Mouse (Mus musculus): ENCODE data around the gene Kcng1. TPM values are rescaled to one million over a fixed set of nuclear protein-coding genes. Genes with fewer than 3 reads are reported as not detected.
A peak's percentile ranks its signal among the peaks of the same experiment; 100 is the strongest.

Gene Kcng1
- polyA plus RNA-seq (2015; fragmentation: Nextera tagmentation; extraction: Ambion mirVana) = 6.6 and 8.4 TPM in 2 replicates

GRCm38 (mm10) chr2:168281582-168281981 lies at the start of gene Kcng1:
TSS of gene Kcng1 (minus strand) at chr2:168281736.
- Histone ChIP-seq H3K27ac (no peak within 1 kb of the TSS), H3K4me1 (replicated peaks) (peaks cover 11% of the 10 kb centered on the region), H3K36me3 (no peaks in the 10 kb centered on the region), H3K4me3 (replicated peaks) (peak within 1 kb of the TSS; percentile 59), H3K9me3 (no peaks in the 10 kb centered on the region), H3K27me3 (replicated peaks) (peaks cover 45% of the 10 kb centered on the region), H3K4me2 (replicated peaks) (peak within 1 kb of the TSS; percentile 98), H3K9ac (peak within 1 kb of the TSS; percentile 50)
- no peak; the same call in 1 of the 2 replicates for ATAC-seq
- 22% methylated on average over 12 of the region's 12 CpGs for WGBS

GRCm38 (mm10) chr2:168330421-168331070 lies 49.0 kb upstream of the Kcng1 start:
- Histone ChIP-seq H3K27me3 (replicated peaks) (no peaks in the 10 kb centered on the region), H3K9me3 (no peaks in the 10 kb centered on the region), H3K4me1 (replicated peaks) (peaks cover 25% of the 10 kb centered on the region), H3K4me3 (replicated peaks) (no peak overlapping the region), H3K36me3 (no peaks in the 10 kb centered on the region), H3K4me2 (replicated peaks) (no peak overlapping the region), H3K27ac (no peak overlapping the region), H3K9ac (no peak overlapping the region)
- WGBS = 60% methylated on average over 11 of the region's 11 CpGs
- ATAC-seq = no peak

- 0 out of 2 replicates have a peak, but pooled peaks cover 18% of the 10 kb centered on the region for H3K4me1 ChIP-seq (replicated peaks)
- no peak for ATAC-seq
- peak overlapping the region; percentile 76 for H3K27ac ChIP-seq
- 48% methylated on average over 10 of the region's 10 CpGs for WGBS
- H3K4me3 ChIP-seq (replicated peaks) = no peak overlapping the region
- no peak overlapping the region for H3K9ac ChIP-seq
- H3K4me2 ChIP-seq (replicated peaks) = no peak overlapping the region
- no peaks in the 10 kb centered on the region for H3K36me3 ChIP-seq
- no peaks in the 10 kb centered on the region for H3K9me3 ChIP-seq
- H3K27me3 ChIP-seq (replicated peaks) = no peaks in the 10 kb centered on the region
Measured at GRCm38 (mm10) chr2:168321716-168322374, 40.3 kb upstream of the Kcng1 start.

- Histone ChIP-seq H3K36me3 (no peaks in the 10 kb centered on the region), H3K4me1 (replicated peaks) (0 out of 2 replicates have a peak, but pooled peaks cover 18% of the 10 kb centered on the region), H3K9ac (no peak overlapping the region), H3K27me3 (replicated peaks) (no peaks in the 10 kb centered on the region), H3K9me3 (no peaks in the 10 kb centered on the region), H3K27ac (peak overlapping the region; percentile 76), H3K4me3 (replicated peaks) (no peak overlapping the region), H3K4me2 (replicated peaks) (no peak overlapping the region; the same call in 1 of the 2 replicates)
- 30% methylated on average over 17 of the region's 17 CpGs for WGBS
- peak; percentile 56 for ATAC-seq
Measured at GRCm38 (mm10) chr2:168320388-168321182, 39.0 kb upstream of the Kcng1 start.

GRCm38 (mm10) chr2:168314646-168315446 lies 33.3 kb upstream of the Kcng1 start:
- ATAC-seq = peak; percentile 47; the same call in 1 of the 2 replicates
- 25% methylated on average over 16 of the region's 16 CpGs for WGBS
- 0 out of 2 replicates have a peak overlapping the region, but pooled peaks have one; percentile 17 for H3K27ac ChIP-seq

GRCm38 (mm10) chr2:168312504-168312903 lies 31.0 kb upstream of the Kcng1 start:
- Histone ChIP-seq H3K4me2 (replicated peaks) (no peak overlapping the region), H3K4me3 (replicated peaks) (no peak overlapping the region), H3K9ac (no peak overlapping the region), H3K36me3 (no peaks in the 10 kb centered on the region), H3K27me3 (replicated peaks) (no peaks in the 10 kb centered on the region), H3K4me1 (replicated peaks) (peaks cover 3% of the 10 kb centered on the region), H3K27ac (no peak overlapping the region), H3K9me3 (no peaks in the 10 kb centered on the region)
- ATAC-seq = no peak
- 39% methylated on average over 4 of the region's 4 CpGs for WGBS

More at GRCm38 (mm10) chr2:168314646-168315446, 33.3 kb upstream of the Kcng1 start:
- Histone ChIP-seq H3K4me3 (replicated peaks) (no peak overlapping the region), H3K9ac (no peak overlapping the region), H3K4me2 (replicated peaks) (no peak overlapping the region), H3K27me3 (replicated peaks) (no peaks in the 10 kb centered on the region), H3K36me3 (no peaks in the 10 kb centered on the region), H3K4me1 (replicated peaks) (peaks cover 6% of the 10 kb centered on the region), H3K9me3 (no peaks in the 10 kb centered on the region)

GRCm38 (mm10) chr2:168311006-168311405 lies 29.5 kb upstream of the Kcng1 start:
- Histone ChIP-seq H3K27me3 (replicated peaks) (no peaks in the 10 kb centered on the region), H3K9ac (no peak overlapping the region), H3K27ac (no peak overlapping the region), H3K4me1 (replicated peaks) (peaks cover 3% of the 10 kb centered on the region), H3K36me3 (no peaks in the 10 kb centered on the region), H3K4me2 (replicated peaks) (no peak overlapping the region), H3K9me3 (no peaks in the 10 kb centered on the region), H3K4me3 (replicated peaks) (no peak overlapping the region)
- no peak for ATAC-seq
- 92% methylated on average over 16 of the region's 16 CpGs for WGBS

- H3K27ac ChIP-seq = no peak overlapping the region
- 40% methylated on average over 7 of the region's 7 CpGs for WGBS
- H3K4me1 ChIP-seq (replicated peaks) = no peaks in the 10 kb centered on the region
- H3K9me3 ChIP-seq = no peaks in the 10 kb centered on the region
- H3K36me3 ChIP-seq = no peaks in the 10 kb centered on the region
- H3K4me3 ChIP-seq (replicated peaks) = no peak overlapping the region
- H3K4me2 ChIP-seq (replicated peaks) = no peak overlapping the region
- no peaks in the 10 kb centered on the region for H3K27me3 ChIP-seq (replicated peaks)
- no peak for ATAC-seq
- no peak overlapping the region for H3K9ac ChIP-seq
Measured at GRCm38 (mm10) chr2:168308916-168309315, 27.4 kb upstream of the Kcng1 start.

- H3K4me1 ChIP-seq (replicated peaks) = no peaks in the 10 kb centered on the region
- no peak for ATAC-seq
- 84% methylated on average over 8 of the region's 8 CpGs for WGBS
Measured at GRCm38 (mm10) chr2:168299650-168300049, 18.1 kb upstream of the Kcng1 start.

GRCm38 (mm10) chr2:168296530-168296929 lies 15.0 kb upstream of the Kcng1 start:
- no peaks in the 10 kb centered on the region for H3K36me3 ChIP-seq
- H3K4me3 ChIP-seq (replicated peaks) = no peak overlapping the region
- no peak overlapping the region for H3K9ac ChIP-seq
- no peak for ATAC-seq
- H3K27me3 ChIP-seq (replicated peaks) = no peaks in the 10 kb centered on the region
- 84% methylated on average over 10 of the region's 10 CpGs for whole genome bisulfite sequencing
- peaks cover 8% of the 10 kb centered on the region; the same call in 1 of the 2 replicates for H3K4me1 ChIP-seq (replicated peaks)
- no peak overlapping the region for H3K4me2 ChIP-seq (replicated peaks)
- no peaks in the 10 kb centered on the region for H3K9me3 ChIP-seq
- H3K27ac ChIP-seq = no peak overlapping the region

More at GRCm38 (mm10) chr2:168299650-168300049, 18.1 kb upstream of the Kcng1 start:
- Histone ChIP-seq H3K27me3 (replicated peaks) (no peaks in the 10 kb centered on the region), H3K27ac (no peak overlapping the region), H3K36me3 (no peaks in the 10 kb centered on the region), H3K4me2 (replicated peaks) (no peak overlapping the region), H3K9ac (no peak overlapping the region), H3K4me3 (replicated peaks) (no peak overlapping the region), H3K9me3 (no peaks in the 10 kb centered on the region)

GRCm38 (mm10) chr2:168292521-168292920 lies 11.0 kb upstream of the Kcng1 start:
- Histone ChIP-seq H3K9me3 (no peaks in the 10 kb centered on the region; the same call in 1 of the 2 replicates), H3K4me2 (replicated peaks) (peak overlapping the region; percentile 14; the same call in 1 of the 2 replicates), H3K4me1 (replicated peaks) (peaks cover 8% of the 10 kb centered on the region; the same call in 1 of the 2 replicates), H3K27me3 (replicated peaks) (no peaks in the 10 kb centered on the region), H3K36me3 (no peaks in the 10 kb centered on the region), H3K27ac (no peak overlapping the region), H3K4me3 (replicated peaks) (no peak overlapping the region), H3K9ac (no peak overlapping the region)
- 32% methylated on average over 6 of the region's 6 CpGs for WGBS
- ATAC-seq = no peak

All from intestine, embryonic 15.5 days (tissue).